Mouse (Mus musculus) megakaryocyte, embryonic 14.5 days (primary cell): ENCODE data around the gene Myom3.

ENCODE experiments used
- FLI1 ChIP-seq: IDR thresholded peaks from 2 replicates; pipeline ENCODE4 v1.6.1; 2012; ENCODE audit warnings: low read length, inconsistent platforms, mixed read lengths
- GATA1 ChIP-seq: IDR thresholded peaks from 3 replicates; pipeline ENCODE4 v1.6.1; 2012; ENCODE audit warnings: mixed read lengths, low read length, inconsistent platforms, borderline replicate concordance

GRCm38 (mm10) chr4:135768572-135769526, 9.3 kb downstream of the Myom3 start:
- TF ChIP-seq GATA1: no peak
- no peak for TF ChIP-seq FLI1
